In genomic region chr19:37018411-37018810, GRCm38 (mm10) we compare ENCODE assay signal across 8 mouse cellular contexts.
DNase-seq lines count a peak whose midpoint lies in the region; ATAC-seq and TF ChIP-seq lines count a peak whose summit lies in the region.

No protein-coding gene starts in this region.

- H3K4me1 ChIP-seq in hindbrain, embryonic 12.5 days, result peaks cover 8% of the 10 kb centered on the region
- H3K4me1 ChIP-seq in spleen, adult 2 months (ENCODE audit: control insufficient read depth, insufficient read depth, insufficient read length), result peaks cover 3% of the 10 kb centered on the region; the same call in 1 of the 2 replicates
- peaks cover 6% of the 10 kb centered on the region for H3K4me1 ChIP-seq in cerebellum, adult 2 months (ENCODE audit: control insufficient read depth, insufficient read depth, low read length)

- peak overlapping the region; percentile 33; the same call in 1 of the 2 replicates for H3K9ac ChIP-seq in hindbrain, embryonic 12.5 days

- no peak for TF ChIP-seq CTCF in spleen, adult 2 months (IDR thresholded peaks at IDR 0.05; ENCODE audit: extremely low read depth, insufficient read depth, insufficient read length, insufficient replicate concordance)
- no peak for TF ChIP-seq CTCF in cerebellum, adult 2 months (IDR thresholded peaks at IDR 0.05; ENCODE audit: borderline replicate concordance, insufficient read depth, low read depth, low read length)

- H3K9me3 ChIP-seq in hindbrain, embryonic 12.5 days (replicated peaks), result peaks cover 11% of the 10 kb centered on the region

- no peak for TF ChIP-seq POLR2A in spleen, adult 2 months (IDR thresholded peaks at IDR 0.05; ENCODE audit: low read depth, low read length)
- TF ChIP-seq POLR2A in cerebellum, adult 2 months (IDR thresholded peaks at IDR 0.05; ENCODE audit: borderline replicate concordance, insufficient read depth, low read length), result no peak

- no peaks in the 10 kb centered on the region for H3K27me3 ChIP-seq in hindbrain, embryonic 12.5 days
- no peaks in the 10 kb centered on the region for H3K27me3 ChIP-seq in spleen, adult 2 months (ENCODE audit: control insufficient read depth, insufficient read depth, low read length)
- no peaks in the 10 kb centered on the region for H3K27me3 ChIP-seq in cerebellum, adult 2 months (ENCODE audit: control insufficient read depth, insufficient read depth, low read length)

- peak; percentile 82 for ATAC-seq in erythroblast, adult 5-6 weeks (replicated peaks; ENCODE audit: low FRiP score, poor library complexity, severe bottlenecking)
- peak; percentile 85 for ATAC-seq in hindbrain, embryonic 12.5 days (ENCODE audit: low FRiP score)
- peak; percentile 97 for ATAC-seq in megakaryocyte-erythroid progenitor cell, adult 5-6 weeks (replicated peaks; ENCODE audit: low FRiP score, low TSS enrichment, poor library complexity, severe bottlenecking)

- DNase-seq in CD4-positive, CD25-positive, alpha-beta regulatory T cell, adult 2 months (ENCODE audit: low read depth, low spot score), result peak; percentile 86
- DNase-seq in adrenal gland, adult (ENCODE audit: inconsistent age in 2 of 2, low spot score in 1 of 2), result peak; percentile 83 to 90
- DNase-seq in layer of hippocampus, postnatal 36 days, result peak; percentile 31 to 44
- peak; percentile 21 to 32 for DNase-seq in spleen, adult 2 months (ENCODE audit: low read depth in 1 of 2, low spot score in 2 of 2)
- DNase-seq in cerebellum, adult 2 months, result no peak

- H3K36me3 ChIP-seq in hindbrain, embryonic 12.5 days, result peaks cover 10% of the 10 kb centered on the region
- H3K36me3 ChIP-seq in spleen, adult 2 months (ENCODE audit: control insufficient read depth, insufficient read depth, low read length), result no peaks in the 10 kb centered on the region

- 4% methylated on average over 26 of the region's 26 CpGs for WGBS in hindbrain, embryonic 12.5 days
- WGBS in spleen, adult 2 months, result 20% methylated on average over 26 of the region's 26 CpGs
- WGBS in cerebellum, adult 2 months, result 19% methylated on average over 26 of the region's 26 CpGs

- no peak overlapping the region for H3K27ac ChIP-seq in hindbrain, embryonic 12.5 days
- no peak overlapping the region for H3K27ac ChIP-seq in spleen, adult 2 months (ENCODE audit: insufficient read depth, low read length)
- no peak overlapping the region for H3K27ac ChIP-seq in cerebellum, adult 2 months (ENCODE audit: insufficient read depth, low read length)

- H3K4me3 ChIP-seq in hindbrain, embryonic 12.5 days, result peak overlapping the region; percentile 35
- peak overlapping the region; percentile 41; the same call in 1 of the 2 replicates for H3K4me3 ChIP-seq in spleen, adult 2 months (ENCODE audit: extremely low read depth, insufficient read depth, insufficient read length)
- H3K4me3 ChIP-seq in cerebellum, adult 2 months (replicated peaks; ENCODE audit: insufficient read depth, low read depth, low read length), result no peak overlapping the region

- peak overlapping the region; percentile 55 for H3K4me2 ChIP-seq in hindbrain, embryonic 12.5 days (replicated peaks)

Comparison
In these comparisons a context has a peak if more than half of its experiments do, and no peak if none do; other contexts are left out.
1. DNase-seq: peak in CD4-positive, CD25-positive, alpha-beta regulatory T cell, adult 2 months (single experiment), adrenal gland, adult (2 of 2), layer of hippocampus, postnatal 36 days (2 of 2) and spleen, adult 2 months (2 of 2); none in cerebellum, adult 2 months (0 of 2).
2. Peak in every context shown above with its lines, with median percentiles within 50 percentile points of each other: ATAC-seq.